Mouse (Mus musculus): ENCODE data around the gene Mfsd2a. TPM values are rescaled to one million over a fixed set of nuclear protein-coding genes. Genes with fewer than 3 reads are reported as not detected.
A peak's percentile ranks its signal among the peaks of the same experiment; 100 is the strongest.

Gene Mfsd2a
- polyA plus RNA-seq, 1 experiment from 2014 or later, result 7.1 TPM

- Histone ChIP-seq H3K4me3 (ENCODE audit: low read depth, low read length) (peak overlapping the region; percentile 4; the same call in 1 of the 2 replicates), H3K27ac (replicated peaks) (peak overlapping the region; percentile 82), H3K4me1 (replicated peaks; ENCODE audit: control insufficient read depth, insufficient read depth) (peaks cover 11% of the 10 kb centered on the region; the same call in 1 of the 2 replicates), H3K27me3 (ENCODE audit: control insufficient read depth, insufficient read depth, low read length) (no peaks in the 10 kb centered on the region), H3K36me3 (ENCODE audit: control insufficient read depth, insufficient read depth, low read length) (no peaks in the 10 kb centered on the region), H3K9me3 (ENCODE audit: control insufficient read depth, low read length) (no peaks in the 10 kb centered on the region), H3K4me2 (replicated peaks; ENCODE audit: low read depth) (peak overlapping the region; percentile 48), H3K9ac (ENCODE audit: low read length) (no peak overlapping the region)
- 9% methylated on average over 17 of the region's 17 CpGs for WGBS
- peak; percentile 97 for DNase-seq (ENCODE audit: low spot score)
- ATAC-seq (ENCODE audit: low FRiP score, low TSS enrichment), result peak; percentile 93
- TF ChIP-seq EP300 (optimal IDR thresholded peaks at IDR 0.05) (no peak), CTCF (IDR thresholded peaks at IDR 0.05; ENCODE audit: low read depth) (no peak)
Measured at GRCm38 (mm10) chr4:122955412-122956136, 5.4 kb downstream of the Mfsd2a start.

- no peaks in the 10 kb centered on the region for H3K27me3 ChIP-seq (ENCODE audit: control insufficient read depth, insufficient read depth, low read length)
- H3K9me3 ChIP-seq (ENCODE audit: control insufficient read depth, low read length), result no peaks in the 10 kb centered on the region
- no peak for DNase-seq (ENCODE audit: low spot score)
- TF ChIP-seq CTCF (IDR thresholded peaks at IDR 0.05; ENCODE audit: low read depth), result no peak
- no peak for TF ChIP-seq EP300 (optimal IDR thresholded peaks at IDR 0.05)
- ATAC-seq (ENCODE audit: low FRiP score, low TSS enrichment), result peak; percentile 82
- H3K9ac ChIP-seq (ENCODE audit: low read length), result 0 out of 2 replicates have a peak overlapping the region, but pooled peaks have one; percentile 8
- H3K27ac ChIP-seq (replicated peaks), result peak overlapping the region; percentile 82
- peaks cover 6% of the 10 kb centered on the region; the same call in 1 of the 2 replicates for H3K4me1 ChIP-seq (replicated peaks; ENCODE audit: control insufficient read depth, insufficient read depth)
- peak overlapping the region; percentile 4; the same call in 1 of the 2 replicates for H3K4me3 ChIP-seq (ENCODE audit: low read depth, low read length)
- 51% methylated on average over 5 of the region's 5 CpGs for WGBS
- peak overlapping the region; percentile 48 for H3K4me2 ChIP-seq (replicated peaks; ENCODE audit: low read depth)
- H3K36me3 ChIP-seq (ENCODE audit: control insufficient read depth, insufficient read depth, low read length), result no peaks in the 10 kb centered on the region
Measured at GRCm38 (mm10) chr4:122954680-122955411, 6.1 kb downstream of the Mfsd2a start.

- Histone ChIP-seq H3K9ac (ENCODE audit: low read length) (no peak overlapping the region), H3K4me3 (ENCODE audit: low read depth, low read length) (no peak overlapping the region), H3K4me2 (replicated peaks; ENCODE audit: low read depth) (no peak overlapping the region), H3K27me3 (ENCODE audit: control insufficient read depth, insufficient read depth, low read length) (no peaks in the 10 kb centered on the region), H3K9me3 (ENCODE audit: control insufficient read depth, low read length) (no peaks in the 10 kb centered on the region), H3K4me1 (replicated peaks; ENCODE audit: control insufficient read depth, insufficient read depth) (no peaks in the 10 kb centered on the region), H3K36me3 (ENCODE audit: control insufficient read depth, insufficient read depth, low read length) (peaks cover 3% of the 10 kb centered on the region; the same call in 1 of the 2 replicates), H3K27ac (replicated peaks) (no peak overlapping the region)
- no peak for TF ChIP-seq EP300 (optimal IDR thresholded peaks at IDR 0.05)
- TF ChIP-seq CTCF (IDR thresholded peaks at IDR 0.05; ENCODE audit: low read depth), result no peak
- DNase-seq (ENCODE audit: low spot score) (no peak), ATAC-seq (ENCODE audit: low FRiP score, low TSS enrichment) (no peak)
- 90% methylated on average over 8 of the region's 8 CpGs for WGBS
Measured at GRCm38 (mm10) chr4:122949096-122949495, 11.9 kb downstream of the Mfsd2a start.

- Histone ChIP-seq H3K4me1 (replicated peaks; ENCODE audit: control insufficient read depth, insufficient read depth) (no peaks in the 10 kb centered on the region), H3K4me3 (ENCODE audit: low read depth, low read length) (no peak overlapping the region), H3K9ac (ENCODE audit: low read length) (no peak overlapping the region), H3K9me3 (ENCODE audit: control insufficient read depth, low read length) (no peaks in the 10 kb centered on the region), H3K27ac (replicated peaks) (no peak overlapping the region), H3K27me3 (ENCODE audit: control insufficient read depth, insufficient read depth, low read length) (no peaks in the 10 kb centered on the region), H3K36me3 (ENCODE audit: control insufficient read depth, insufficient read depth, low read length) (peaks cover 3% of the 10 kb centered on the region; the same call in 1 of the 2 replicates), H3K4me2 (replicated peaks; ENCODE audit: low read depth) (no peak overlapping the region)
- ATAC-seq (ENCODE audit: low FRiP score, low TSS enrichment) (no peak), DNase-seq (ENCODE audit: low spot score) (no peak)
- TF ChIP-seq CTCF (IDR thresholded peaks at IDR 0.05; ENCODE audit: low read depth), result no peak
- TF ChIP-seq EP300 (optimal IDR thresholded peaks at IDR 0.05), result no peak
- WGBS, result 90% methylated on average over 3 of the region's 3 CpGs
Measured at GRCm38 (mm10) chr4:122947223-122947622, 13.8 kb downstream of the Mfsd2a start.

- Histone ChIP-seq H3K9me3 (ENCODE audit: control insufficient read depth, low read length) (no peaks in the 10 kb centered on the region), H3K36me3 (ENCODE audit: control insufficient read depth, insufficient read depth, low read length) (peaks cover 3% of the 10 kb centered on the region; the same call in 1 of the 2 replicates), H3K9ac (ENCODE audit: low read length) (no peak overlapping the region), H3K27me3 (ENCODE audit: control insufficient read depth, insufficient read depth, low read length) (no peaks in the 10 kb centered on the region), H3K4me3 (ENCODE audit: low read depth, low read length) (no peak overlapping the region), H3K4me1 (replicated peaks; ENCODE audit: control insufficient read depth, insufficient read depth) (no peaks in the 10 kb centered on the region), H3K27ac (replicated peaks) (no peak overlapping the region), H3K4me2 (replicated peaks; ENCODE audit: low read depth) (no peak overlapping the region)
- TF ChIP-seq EP300 (optimal IDR thresholded peaks at IDR 0.05) (no peak), CTCF (IDR thresholded peaks at IDR 0.05; ENCODE audit: low read depth) (peak; percentile 84)
- no peak for ATAC-seq (ENCODE audit: low FRiP score, low TSS enrichment)
- no peak for DNase-seq (ENCODE audit: low spot score)
- WGBS, result 21% methylated on average over 4 of the region's 4 CpGs
Measured at GRCm38 (mm10) chr4:122944408-122944807, 16.6 kb downstream of the Mfsd2a start.
